ENCODE assay signal across 8 mouse cellular contexts in the genomic region with DNA sequence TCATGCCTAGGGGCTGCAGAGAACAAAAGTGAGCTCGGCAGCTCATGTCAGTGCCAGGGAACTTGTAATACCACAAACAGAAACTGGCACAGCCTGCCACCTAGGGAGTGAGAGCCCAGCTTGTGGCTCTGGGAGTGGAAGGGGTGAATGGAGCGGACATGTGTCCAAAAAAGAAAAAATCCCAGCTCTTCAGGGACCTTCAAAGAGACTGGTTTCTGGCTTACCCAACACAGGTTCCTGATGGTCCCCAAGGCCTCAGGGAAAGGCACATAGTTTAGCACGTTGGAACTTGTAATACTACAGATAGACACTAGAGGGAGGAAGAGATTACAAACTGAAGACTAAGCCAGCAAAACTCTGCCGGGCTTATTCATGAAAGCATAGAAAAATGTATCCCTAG.
DNase-seq lines count a peak whose midpoint lies in the region; ATAC-seq and TF ChIP-seq lines count a peak whose summit lies in the region.

No protein-coding gene starts in this region.

- H3K9ac ChIP-seq in midbrain, postnatal 0 days (replicated peaks; ENCODE audit: low read length, poor library complexity, severe bottlenecking) = no peak overlapping the region
- no peak overlapping the region for H3K9ac ChIP-seq in midbrain, embryonic 15.5 days
- no peak overlapping the region for H3K9ac ChIP-seq in liver, postnatal 0 days (replicated peaks)

- peak; percentile 28 to 64 for DNase-seq in cerebellum, postnatal 10 days
- no peak for DNase-seq in cerebellum, adult 9-11 months
- DNase-seq in midbrain, postnatal 0 days (ENCODE audit: low spot score) = peak; percentile 69
- DNase-seq in embryo, embryonic 11.5 days (ENCODE audit: low read depth, low spot score) = peak; percentile 43
- no peak for DNase-seq in liver, postnatal 0 days
- DNase-seq in right cerebral cortex, adult 18-20 months = no peak
- DNase-seq in gastrocnemius, postnatal 25 days = no peak

- no peaks in the 10 kb centered on the region for H3K4me1 ChIP-seq in midbrain, postnatal 0 days (ENCODE audit: insufficient read depth, low read length)
- H3K4me1 ChIP-seq in midbrain, embryonic 15.5 days = no peaks in the 10 kb centered on the region
- no peaks in the 10 kb centered on the region for H3K4me1 ChIP-seq in liver, postnatal 0 days (ENCODE audit: insufficient read depth)

- peak; percentile 62 for TF ChIP-seq CTCF in midbrain, postnatal 0 days (IDR thresholded peaks at IDR 0.05)
- peak; percentile 80 for TF ChIP-seq CTCF in liver, postnatal 0 days (IDR thresholded peaks at IDR 0.05; ENCODE audit: low read depth)

- ATAC-seq in midbrain, postnatal 0 days (ENCODE audit: low FRiP score) = 0 out of 2 replicates have a peak, but pooled peaks have one; percentile 41
- no peak for ATAC-seq in midbrain, embryonic 15.5 days (replicated peaks)
- 0 out of 2 replicates have a peak, but pooled peaks have one; percentile 35 for ATAC-seq in liver, postnatal 0 days

- no peaks in the 10 kb centered on the region for H3K27me3 ChIP-seq in midbrain, postnatal 0 days (ENCODE audit: insufficient read depth, low read length)
- no peaks in the 10 kb centered on the region for H3K27me3 ChIP-seq in midbrain, embryonic 15.5 days (replicated peaks)
- no peaks in the 10 kb centered on the region for H3K27me3 ChIP-seq in liver, postnatal 0 days (ENCODE audit: insufficient read depth, low read length)

- no peak overlapping the region for H3K4me2 ChIP-seq in midbrain, postnatal 0 days (ENCODE audit: low read depth, low read length, poor library complexity, severe bottlenecking)
- H3K4me2 ChIP-seq in midbrain, embryonic 15.5 days = no peak overlapping the region
- H3K4me2 ChIP-seq in liver, postnatal 0 days (ENCODE audit: low read depth, low read length) = no peak overlapping the region

- H3K36me3 ChIP-seq in midbrain, postnatal 0 days (ENCODE audit: insufficient read depth, low read length) = no peaks in the 10 kb centered on the region
- H3K36me3 ChIP-seq in midbrain, embryonic 15.5 days (replicated peaks) = no peaks in the 10 kb centered on the region
- no peaks in the 10 kb centered on the region for H3K36me3 ChIP-seq in liver, postnatal 0 days (replicated peaks; ENCODE audit: insufficient read depth, low read length)

- no peak overlapping the region for H3K4me3 ChIP-seq in midbrain, postnatal 0 days (ENCODE audit: low read depth, low read length)
- H3K4me3 ChIP-seq in midbrain, embryonic 15.5 days = no peak overlapping the region
- no peak overlapping the region for H3K4me3 ChIP-seq in liver, postnatal 0 days (ENCODE audit: low read depth, low read length)

- no peak for TF ChIP-seq EP300 in liver, postnatal 0 days (IDR thresholded peaks at IDR 0.05; ENCODE audit: low read depth)

- 32% methylated on average over 4 of the region's 4 CpGs for WGBS in midbrain, postnatal 0 days
- WGBS in midbrain, embryonic 15.5 days = 29% methylated on average over 4 of the region's 4 CpGs
- WGBS in liver, postnatal 0 days (ENCODE audit: insufficient replicate concordance) = 31% methylated on average over 4 of the region's 4 CpGs

- no peak overlapping the region for H3K27ac ChIP-seq in midbrain, postnatal 0 days (ENCODE audit: low read depth, low read length)
- H3K27ac ChIP-seq in midbrain, embryonic 15.5 days = no peak overlapping the region
- H3K27ac ChIP-seq in liver, postnatal 0 days (ENCODE audit: low read depth) = no peak overlapping the region

- H3K9me3 ChIP-seq in midbrain, postnatal 0 days (ENCODE audit: low read length) = no peaks in the 10 kb centered on the region
- H3K9me3 ChIP-seq in midbrain, embryonic 15.5 days = no peaks in the 10 kb centered on the region
- H3K9me3 ChIP-seq in liver, postnatal 0 days (ENCODE audit: low read length) = no peaks in the 10 kb centered on the region

Comparison
In these comparisons a context has a peak if more than half of its experiments do, and no peak if none do; other contexts are left out.
1. DNase-seq: peak in cerebellum, postnatal 10 days (2 of 2), midbrain, postnatal 0 days (single experiment) and embryo, embryonic 11.5 days (single experiment); none in cerebellum, adult 9-11 months (single experiment), liver, postnatal 0 days (single experiment), right cerebral cortex, adult 18-20 months (single experiment) and gastrocnemius, postnatal 25 days (single experiment).